17 mouse cellular contexts compared by ENCODE assay signal in the genomic region with DNA sequence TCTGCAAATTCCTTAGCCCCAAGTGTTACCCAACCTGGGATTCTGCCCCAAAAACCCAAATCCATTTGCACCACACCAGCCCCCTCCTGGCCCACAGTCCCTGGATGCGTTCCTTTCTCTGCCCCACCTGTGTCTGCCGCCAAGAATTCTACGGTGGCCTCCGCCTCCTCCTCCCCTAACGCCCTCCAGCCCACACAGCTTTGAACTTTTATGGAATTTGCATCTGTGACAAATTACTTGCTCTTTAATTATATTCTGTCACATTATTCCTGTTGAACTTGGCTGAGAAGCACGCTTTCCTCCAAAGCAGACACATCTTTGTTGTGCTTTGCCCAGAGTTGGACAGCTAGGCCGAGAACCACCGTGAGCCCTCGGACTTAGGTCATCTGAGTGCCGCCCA.
DNase-seq lines count a peak whose midpoint lies in the region; ATAC-seq and TF ChIP-seq lines count a peak whose summit lies in the region.
"Had no signal": no experiment of that assay in that cellular context is flagged by ENCODE, and none has a peak within 500 bp of the region (broad histone marks: within the 10 kb centered on the region; RNA-seq: fewer than 3 reads in every experiment).

No protein-coding gene starts in this region.

- TF ChIP-seq CTCF in kidney, adult 2 months (conservative IDR thresholded peaks at IDR 0.05; ENCODE audit: insufficient read depth, insufficient read length, low read depth, low read length), result no peak

- no peak overlapping the region for H3K4me3 ChIP-seq in kidney, adult 2 months (ENCODE audit: insufficient read depth, low read depth, low read length)
- no peak overlapping the region for H3K4me3 ChIP-seq in kidney, embryonic 16.5 days (ENCODE audit: low read length)
- H3K4me3 ChIP-seq in embryonic facial prominence, embryonic 10.5 days, result no peak overlapping the region
- H3K4me3 ChIP-seq in kidney, embryonic 15.5 days (replicated peaks), result no peak overlapping the region
- H3K4me3 ChIP-seq in limb, embryonic 10.5 days, result no peak overlapping the region
- H3K4me3 ChIP-seq: heart, embryonic 12.5 days; lung, embryonic 15.5 days; midbrain, embryonic 13.5 days; neural tube, embryonic 12.5 days had no signal

- no peak overlapping the region for H3K4me2 ChIP-seq in kidney, embryonic 16.5 days (replicated peaks; ENCODE audit: low read depth, low read length)
- no peak overlapping the region for H3K4me2 ChIP-seq in kidney, embryonic 15.5 days
- H3K4me2 ChIP-seq: heart, embryonic 12.5 days; liver, embryonic 11.5 days; lung, embryonic 15.5 days; midbrain, embryonic 13.5 days; neural tube, embryonic 12.5 days had no signal

- ATAC-seq in kidney, embryonic 16.5 days (ENCODE audit: low FRiP score, low TSS enrichment), result no peak
- 0 out of 2 replicates have a peak, but pooled peaks have one; percentile 44 for ATAC-seq in kidney, embryonic 15.5 days (replicated peaks; ENCODE audit: low FRiP score)
- ATAC-seq: midbrain, embryonic 13.5 days had no signal

- no peaks in the 10 kb centered on the region for H3K27me3 ChIP-seq in kidney, adult 2 months (replicated peaks; ENCODE audit: control insufficient read depth, insufficient read depth, low read length)
- H3K27me3 ChIP-seq in kidney, embryonic 16.5 days (ENCODE audit: insufficient read depth, low read length), result no peaks in the 10 kb centered on the region
- H3K27me3 ChIP-seq in embryonic facial prominence, embryonic 10.5 days (replicated peaks; ENCODE audit: low read depth, poor library complexity, severe bottlenecking), result peaks cover 32% of the 10 kb centered on the region
- peaks cover 2% of the 10 kb centered on the region; the same call in 1 of the 2 replicates for H3K27me3 ChIP-seq in kidney, embryonic 15.5 days
- peaks cover 27% of the 10 kb centered on the region for H3K27me3 ChIP-seq in limb, embryonic 10.5 days (ENCODE audit: low read depth, poor library complexity, severe bottlenecking)

- no peak overlapping the region for H3K9ac ChIP-seq in kidney, embryonic 16.5 days (replicated peaks; ENCODE audit: low read length)
- no peak overlapping the region for H3K9ac ChIP-seq in kidney, embryonic 15.5 days
- H3K9ac ChIP-seq: heart, embryonic 12.5 days; lung, embryonic 15.5 days; midbrain, embryonic 13.5 days; neural tube, embryonic 12.5 days had no signal

- H3K36me3 ChIP-seq in kidney, adult 2 months (ENCODE audit: control insufficient read depth, insufficient read depth, low read length), result no peaks in the 10 kb centered on the region
- H3K36me3 ChIP-seq in kidney, embryonic 16.5 days (ENCODE audit: insufficient read depth, low read length), result no peaks in the 10 kb centered on the region
- H3K36me3 ChIP-seq in embryonic facial prominence, embryonic 10.5 days (replicated peaks), result no peaks in the 10 kb centered on the region
- no peaks in the 10 kb centered on the region for H3K36me3 ChIP-seq in kidney, embryonic 15.5 days
- no peaks in the 10 kb centered on the region for H3K36me3 ChIP-seq in limb, embryonic 10.5 days
- H3K36me3 ChIP-seq: heart, embryonic 12.5 days; lung, embryonic 15.5 days; midbrain, embryonic 13.5 days; neural tube, embryonic 12.5 days had no signal

- H3K27ac ChIP-seq in kidney, adult 2 months (ENCODE audit: insufficient read depth, low read depth, low read length), result no peak overlapping the region
- H3K27ac ChIP-seq in kidney, embryonic 16.5 days (ENCODE audit: low read length), result no peak overlapping the region; the same call in 1 of the 2 replicates
- 0 out of 2 replicates have a peak overlapping the region, but pooled peaks have one; percentile 49 for H3K27ac ChIP-seq in embryonic facial prominence, embryonic 10.5 days (replicated peaks)
- H3K27ac ChIP-seq in kidney, embryonic 15.5 days, result peak overlapping the region; percentile 33; the same call in 1 of the 2 replicates
- peak overlapping the region; percentile 42; the same call in 1 of the 2 replicates for H3K27ac ChIP-seq in limb, embryonic 10.5 days
- H3K27ac ChIP-seq: lung, embryonic 15.5 days; midbrain, embryonic 13.5 days; neural tube, embryonic 12.5 days had no signal

- DNase-seq in kidney, adult 2 months, result peak; percentile 42
- DNase-seq in embryonic facial prominence, embryonic 10.5 days (ENCODE audit: low spot score), result no peak
- DNase-seq in limb, embryonic 10.5 days (ENCODE audit: low spot score), result no peak
- DNase-seq in ovary, postnatal 10 days (ENCODE audit: low spot score), result no peak
- no peak for DNase-seq in spleen, postnatal 4 days (ENCODE audit: low spot score in 2 of 2)
- DNase-seq: adrenal gland, adult 2 months; cerebellum, adult 9-10 months; gastrocnemius, postnatal 10 days; layer of hippocampus, postnatal 36 days; thymus, postnatal 25 days had no signal

- TF ChIP-seq POLR2A in kidney, adult 2 months (IDR thresholded peaks at IDR 0.05; ENCODE audit: low read depth, low read length), result no peak

- 50% methylated on average over 10 of the region's 10 CpGs for WGBS in kidney, adult 2 months
- 23% methylated on average over 10 of the region's 10 CpGs for WGBS in kidney, embryonic 16.5 days
- 76% methylated on average over 10 of the region's 10 CpGs for WGBS in embryonic facial prominence, embryonic 10.5 days
- WGBS in kidney, embryonic 15.5 days, result 35% methylated on average over 10 of the region's 10 CpGs
- 63% methylated on average over 10 of the region's 10 CpGs for WGBS in limb, embryonic 10.5 days

- no peaks in the 10 kb centered on the region for H3K9me3 ChIP-seq in kidney, embryonic 16.5 days (ENCODE audit: low read length)
- no peaks in the 10 kb centered on the region for H3K9me3 ChIP-seq in embryonic facial prominence, embryonic 10.5 days
- H3K9me3 ChIP-seq in kidney, embryonic 15.5 days (replicated peaks), result no peaks in the 10 kb centered on the region
- H3K9me3 ChIP-seq in limb, embryonic 10.5 days (replicated peaks), result no peaks in the 10 kb centered on the region
- H3K9me3 ChIP-seq: heart, embryonic 12.5 days; lung, embryonic 15.5 days; midbrain, embryonic 13.5 days; neural tube, embryonic 12.5 days had no signal

- no peaks in the 10 kb centered on the region for H3K4me1 ChIP-seq in kidney, adult 2 months (ENCODE audit: control insufficient read depth, insufficient read depth, low read length)
- peaks cover 43% of the 10 kb centered on the region for H3K4me1 ChIP-seq in kidney, embryonic 16.5 days (ENCODE audit: insufficient read depth, low read length)
- H3K4me1 ChIP-seq in embryonic facial prominence, embryonic 10.5 days, result peaks cover 56% of the 10 kb centered on the region
- peaks cover 48% of the 10 kb centered on the region for H3K4me1 ChIP-seq in kidney, embryonic 15.5 days
- peaks cover 37% of the 10 kb centered on the region for H3K4me1 ChIP-seq in limb, embryonic 10.5 days

Comparison
In these comparisons a context has a peak if more than half of its experiments do, and no peak if none do; other contexts are left out.
1. H3K27ac ChIP-seq: peak in embryonic facial prominence, embryonic 10.5 days (single experiment), kidney, embryonic 15.5 days (single experiment) and limb, embryonic 10.5 days (single experiment); none in kidney, adult 2 months (single experiment) and kidney, embryonic 16.5 days (single experiment).